Mouse (Mus musculus): Measurements from ENCODE around the gene Ehd4.

The Ehd4 gene

DNA sequence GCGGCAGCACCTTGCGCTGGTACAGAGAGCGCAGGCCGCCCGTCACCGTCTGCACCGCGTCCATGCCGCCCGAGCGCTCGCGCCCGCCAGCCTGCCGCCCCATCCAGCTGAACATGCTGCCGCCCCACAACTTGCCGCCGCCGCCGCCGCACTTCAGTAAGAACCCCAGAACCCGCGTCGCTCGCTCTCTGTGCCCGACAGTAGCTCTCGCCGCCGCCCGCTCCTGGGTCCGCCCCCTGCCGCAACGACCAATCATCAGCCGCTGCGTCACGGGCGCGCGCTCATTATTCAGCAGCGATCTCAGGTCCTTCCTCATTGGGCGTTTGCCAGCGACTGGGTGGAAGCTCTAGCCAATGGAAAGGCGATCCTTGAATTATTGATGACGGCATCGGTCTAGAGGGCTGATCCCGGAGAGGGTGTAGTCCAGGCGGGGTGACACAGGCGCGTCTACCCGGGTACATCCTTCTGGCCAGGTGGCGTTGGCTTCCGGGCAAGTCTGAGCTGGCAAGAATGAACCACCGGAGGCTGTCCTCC, at the start of gene Ehd4:
TSS of gene Ehd4 (minus strand) at position 246 of the 534 bp plus-strand sequence.
- peak; percentile 99 for DNase-seq (ENCODE audit: low spot score)

DNA sequence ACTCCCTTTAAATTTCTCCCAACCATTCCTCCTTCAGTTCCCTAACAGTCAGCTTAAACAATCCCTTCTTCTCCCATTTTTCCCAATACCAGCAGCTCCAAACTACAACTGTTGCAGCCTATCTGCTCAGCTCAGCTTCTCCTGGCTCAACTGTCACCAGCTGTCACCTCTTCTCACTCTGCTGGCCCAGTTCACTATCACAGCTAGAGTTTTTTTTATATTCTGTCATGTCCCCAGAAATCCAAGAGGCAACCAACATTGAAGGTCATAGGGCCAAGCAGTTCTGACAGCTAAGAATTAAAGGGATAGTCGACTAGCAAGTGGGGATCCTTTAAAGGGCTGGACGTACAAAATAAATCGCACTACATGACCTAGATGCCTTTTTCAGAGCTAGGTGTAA, 49.3 kb upstream of the Ehd4 start:
- DNase-seq (ENCODE audit: low spot score), result no peak

DNA sequence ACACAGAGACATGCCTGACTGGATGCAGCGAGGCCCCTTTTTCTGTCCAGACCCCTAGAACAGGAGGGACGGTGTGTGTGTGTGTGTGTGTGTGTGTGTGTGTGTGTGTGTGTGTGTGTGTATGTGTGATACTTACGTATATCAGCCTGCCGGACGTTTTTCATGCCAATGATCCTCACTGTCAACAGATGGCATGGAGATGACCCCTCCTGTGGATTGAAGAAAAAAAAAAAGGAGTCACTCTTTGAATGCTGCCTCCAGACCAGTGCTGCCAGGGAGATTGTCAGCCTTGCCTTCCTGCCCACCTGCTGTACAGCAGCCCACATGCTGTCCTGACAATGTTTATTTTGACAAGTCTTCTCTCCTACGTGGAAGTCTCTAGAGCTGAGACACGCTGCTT, 45.7 kb upstream of the Ehd4 start:
- no peak for DNase-seq (ENCODE audit: low spot score)

DNA sequence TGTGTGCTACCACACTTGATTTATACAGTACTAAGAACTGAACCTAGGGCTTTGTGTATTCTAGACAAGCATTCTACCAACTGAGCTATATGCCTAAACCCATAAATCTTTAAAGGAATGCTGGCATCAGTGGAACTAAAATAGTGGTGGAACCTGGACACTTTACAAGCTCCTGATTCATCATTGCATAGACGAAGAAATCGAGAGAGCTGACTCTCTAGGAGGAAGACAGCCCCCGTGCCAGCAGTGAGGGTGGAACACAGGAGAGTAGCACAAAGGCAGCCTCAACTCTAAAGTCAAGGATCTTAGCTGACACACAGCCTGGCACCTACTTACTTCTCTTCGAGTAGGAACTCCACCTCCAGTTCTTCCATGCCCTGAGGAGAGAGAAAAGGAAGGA, 33.8 kb upstream of the Ehd4 start:
- no peak for DNase-seq (ENCODE audit: low spot score)

DNA sequence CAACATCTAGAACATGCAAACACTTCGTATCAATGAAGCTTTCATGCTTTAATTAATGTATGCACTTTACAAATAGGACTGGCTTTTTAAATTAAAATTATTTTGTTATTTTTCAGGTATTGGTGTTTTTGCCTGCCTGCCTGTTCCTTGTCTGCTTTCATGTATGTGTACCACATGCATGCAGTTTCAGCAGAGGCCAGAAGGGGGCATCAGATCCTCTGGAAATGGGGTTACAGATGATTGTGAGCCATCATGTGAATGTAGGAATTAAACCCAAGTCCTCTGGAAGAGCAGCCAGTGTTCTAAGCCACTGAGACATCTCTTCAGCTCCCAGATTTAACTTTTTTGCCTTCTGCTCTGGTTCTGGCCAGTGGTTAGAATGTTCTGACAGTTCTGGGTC, 33.2 kb upstream of the Ehd4 start:
- no peak for DNase-seq (ENCODE audit: low spot score)

DNA sequence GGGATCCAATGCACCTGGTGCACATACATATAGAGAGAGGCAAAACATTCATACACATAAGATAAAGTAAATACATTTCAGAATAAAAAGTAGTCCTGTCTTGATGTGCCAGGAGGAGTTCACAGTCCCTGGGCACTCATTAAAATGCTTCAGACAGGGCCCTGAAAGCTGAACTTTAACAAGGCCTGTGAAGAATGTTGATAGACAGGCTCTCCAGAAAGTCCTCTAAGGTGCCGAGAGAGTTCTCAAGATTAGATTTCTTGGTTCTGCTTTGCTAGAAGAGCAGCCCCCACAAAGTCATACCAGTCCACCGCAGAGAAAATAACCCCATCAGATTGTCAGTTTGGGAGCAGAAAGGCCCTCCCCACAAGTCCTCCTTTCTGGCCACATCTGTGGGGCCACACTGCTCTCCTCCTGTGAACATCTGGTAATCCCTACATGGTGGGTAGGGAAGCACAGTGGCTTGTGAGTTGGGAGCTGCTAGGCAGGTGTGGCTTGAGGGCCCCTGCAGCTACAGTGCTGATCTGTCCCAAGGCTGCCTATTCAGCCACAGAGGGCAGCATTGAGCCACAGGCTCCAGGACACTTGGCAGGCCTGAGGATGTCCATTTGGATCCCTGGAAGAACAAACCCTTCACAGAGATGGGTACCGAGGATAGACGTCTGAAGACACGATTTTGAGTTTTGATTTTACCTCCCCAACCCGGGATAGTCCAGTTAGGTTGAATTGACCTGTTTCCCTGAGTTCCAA, 31.3 kb upstream of the Ehd4 start:
- no peak for DNase-seq (ENCODE audit: low spot score)

DNA sequence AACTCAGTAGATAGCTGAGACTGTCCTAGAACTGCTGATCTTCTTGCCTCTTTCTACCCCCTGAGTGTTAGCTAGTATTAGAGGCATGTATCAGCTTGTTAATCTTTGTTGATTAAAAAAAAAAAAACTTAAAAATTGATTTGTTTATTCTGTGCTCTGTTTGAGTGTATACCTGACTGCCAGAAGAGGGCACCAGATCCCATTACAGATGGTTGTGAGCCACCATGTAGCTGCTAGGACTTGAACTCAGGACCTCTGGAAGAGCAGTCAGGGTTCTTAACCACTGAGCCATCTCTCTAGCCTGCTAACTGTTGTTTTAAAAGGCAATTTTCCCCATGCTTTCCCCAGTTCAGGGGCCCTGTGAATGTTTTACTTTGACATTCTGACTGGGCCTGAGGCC, 24.5 kb upstream of the Ehd4 start:
- DNase-seq (ENCODE audit: low spot score), result no peak

DNA sequence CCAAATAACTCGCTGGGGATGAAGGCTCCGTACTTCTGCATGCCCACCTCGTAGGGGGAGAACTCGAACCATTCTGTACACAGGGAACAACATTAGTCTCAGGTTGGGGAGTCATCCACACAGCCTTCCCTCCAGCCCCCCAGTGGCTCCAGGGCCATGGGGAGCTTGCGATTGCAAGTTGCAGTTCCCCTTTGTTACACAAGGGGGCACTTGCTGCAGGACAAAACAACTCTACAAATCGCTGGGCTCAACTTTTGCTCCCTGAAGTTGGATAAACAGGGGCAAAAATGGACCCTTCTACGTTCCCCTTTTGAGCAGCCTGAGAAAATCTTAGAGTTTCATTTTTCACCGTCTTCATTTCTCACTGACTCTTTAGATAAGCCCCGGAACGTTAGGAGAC, 19.3 kb upstream of the Ehd4 start:
- peak; percentile 80 for DNase-seq (ENCODE audit: low spot score)

DNA sequence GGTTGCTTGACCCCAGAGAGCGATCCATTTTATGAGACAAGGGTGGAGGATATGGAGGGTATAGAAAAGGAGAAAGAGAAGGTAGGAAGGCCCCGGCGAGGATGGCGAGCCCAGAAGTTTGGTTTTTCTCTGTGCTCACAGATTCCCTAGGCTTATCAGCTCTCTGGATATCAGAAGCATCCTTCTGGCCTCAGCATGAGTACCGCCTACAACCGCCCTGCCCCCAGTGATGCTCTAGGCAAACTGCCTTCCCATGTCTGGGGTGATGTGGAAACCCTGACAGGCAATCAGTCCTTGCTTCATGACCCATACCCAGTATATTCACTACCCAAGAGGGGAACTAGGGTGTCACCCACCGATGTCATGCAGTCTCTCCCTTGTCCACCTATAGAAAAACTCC, 17.0 kb upstream of the Ehd4 start:
- no peak for DNase-seq (ENCODE audit: low spot score)

DNA sequence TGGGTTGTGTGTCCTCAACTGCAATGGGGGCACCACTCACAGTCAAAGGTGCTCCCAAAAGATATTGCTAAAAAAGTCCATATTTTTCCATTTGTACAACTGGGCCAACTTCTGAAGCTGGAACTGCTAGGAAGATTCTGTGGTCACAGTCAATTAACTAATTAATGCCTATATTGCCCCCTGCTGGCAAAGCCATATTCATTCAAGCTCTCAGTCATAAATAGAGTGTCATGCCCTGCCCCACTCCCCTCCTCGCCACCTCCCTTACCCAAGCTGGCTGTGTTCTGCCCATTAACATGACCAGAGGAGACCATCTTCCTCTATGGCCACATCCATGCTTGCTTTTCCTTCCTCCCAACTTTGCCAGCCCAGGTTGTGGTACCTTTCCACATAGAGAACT, 16.3 kb upstream of the Ehd4 start:
- peak; percentile 72 for DNase-seq (ENCODE audit: low spot score)

DNA sequence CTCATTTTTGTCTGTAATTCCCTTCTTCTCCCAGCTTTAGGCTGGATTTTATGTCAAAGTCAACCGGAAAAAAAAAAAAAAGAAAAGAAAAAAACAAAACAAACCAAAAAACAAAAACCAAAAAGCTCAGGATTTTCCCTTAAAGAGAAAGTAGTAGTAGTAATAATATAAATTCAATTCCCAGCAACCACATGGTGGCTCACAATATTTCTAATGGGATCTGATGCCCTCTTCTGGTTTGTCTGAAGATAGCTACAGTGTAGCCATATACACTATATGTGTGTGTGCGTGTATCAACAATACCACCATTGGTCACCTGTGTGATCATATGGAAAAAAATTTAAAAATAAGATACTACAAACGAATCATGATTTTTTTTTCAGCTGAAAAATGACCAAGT, 15.0 kb upstream of the Ehd4 start:
- no peak for DNase-seq (ENCODE audit: low spot score)

DNA sequence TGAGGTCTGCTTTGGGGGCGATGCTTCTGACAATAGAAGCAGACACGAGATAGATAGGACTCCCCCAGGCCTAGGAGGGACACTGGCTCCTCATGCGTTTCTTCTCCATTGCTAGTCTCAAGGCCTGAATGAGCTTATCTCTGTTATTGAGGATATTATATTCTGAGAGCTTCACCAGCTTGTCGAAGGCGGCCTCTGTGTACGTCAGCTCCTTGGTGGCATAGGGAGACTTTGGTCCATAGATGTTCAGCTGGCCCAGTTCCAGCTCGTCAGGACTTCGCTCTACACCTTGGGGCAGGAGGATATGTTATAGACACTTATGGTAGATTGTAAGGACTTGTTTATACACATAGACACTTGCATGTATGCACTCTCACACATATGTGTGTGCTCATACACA, 13.4 kb upstream of the Ehd4 start:
- no peak for DNase-seq (ENCODE audit: low spot score)

DNA sequence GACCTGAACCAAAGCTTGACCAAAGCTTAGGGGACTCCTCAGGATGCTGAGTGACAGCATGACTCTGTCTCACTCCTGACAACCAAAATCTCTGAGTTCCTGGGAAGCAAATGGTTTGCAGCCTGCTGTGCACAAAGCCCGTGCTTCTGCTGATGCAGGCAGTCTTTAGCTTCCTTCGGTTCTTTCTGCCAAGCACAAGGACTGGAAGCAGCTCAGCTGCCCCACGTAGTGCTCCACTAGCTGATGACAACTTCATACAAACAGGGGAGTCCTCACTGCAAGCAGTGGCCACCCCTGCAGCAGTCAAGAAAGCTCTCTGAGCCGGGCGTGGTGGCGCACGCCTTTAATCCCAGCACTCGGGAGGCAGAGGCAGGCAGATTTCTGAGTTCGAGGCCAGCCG, 11.1 kb upstream of the Ehd4 start:
- DNase-seq (ENCODE audit: low spot score), result no peak

DNA sequence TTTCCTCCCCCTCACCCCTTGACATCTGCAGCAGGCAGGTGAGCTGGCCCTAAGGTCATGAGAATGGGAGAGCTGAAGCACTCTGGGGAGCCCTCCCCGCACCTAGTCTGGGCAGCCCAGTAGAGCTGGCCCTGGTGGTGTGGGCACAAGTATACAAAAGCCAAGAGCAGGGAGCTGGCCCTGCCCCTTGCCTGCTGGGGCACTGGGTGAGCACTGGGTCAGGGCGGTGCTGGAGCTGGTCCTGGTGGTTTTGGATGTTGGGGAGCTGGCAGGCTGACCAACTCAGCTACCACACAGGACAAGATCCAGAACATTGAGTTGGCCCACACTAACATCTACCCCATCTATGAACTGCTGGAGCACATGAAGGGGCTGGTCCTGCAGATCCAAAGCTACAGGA, 5.0 kb upstream of the Ehd4 start:
- no peak for DNase-seq (ENCODE audit: low spot score)

DNA sequence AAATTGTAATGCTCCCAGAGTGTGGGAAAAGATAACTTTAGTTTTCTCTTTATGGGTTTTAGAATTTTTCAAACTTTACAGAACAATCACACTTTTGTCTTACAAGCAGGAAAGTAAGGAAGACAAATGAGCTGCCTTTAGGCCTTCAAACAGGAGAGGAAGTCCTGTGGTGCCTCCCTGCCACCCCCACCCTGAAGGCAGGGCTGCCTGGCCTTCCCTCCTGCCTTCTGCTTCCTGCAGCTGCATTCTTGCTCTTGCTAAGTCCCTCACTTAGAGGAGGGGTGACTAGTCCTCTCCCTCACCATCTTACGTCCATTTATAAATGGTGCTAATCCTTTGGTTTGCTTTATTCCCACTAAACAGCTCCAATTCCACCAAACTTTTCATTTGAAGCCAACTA, 4.4 kb upstream of the Ehd4 start:
- no peak for DNase-seq (ENCODE audit: low spot score)

DNA sequence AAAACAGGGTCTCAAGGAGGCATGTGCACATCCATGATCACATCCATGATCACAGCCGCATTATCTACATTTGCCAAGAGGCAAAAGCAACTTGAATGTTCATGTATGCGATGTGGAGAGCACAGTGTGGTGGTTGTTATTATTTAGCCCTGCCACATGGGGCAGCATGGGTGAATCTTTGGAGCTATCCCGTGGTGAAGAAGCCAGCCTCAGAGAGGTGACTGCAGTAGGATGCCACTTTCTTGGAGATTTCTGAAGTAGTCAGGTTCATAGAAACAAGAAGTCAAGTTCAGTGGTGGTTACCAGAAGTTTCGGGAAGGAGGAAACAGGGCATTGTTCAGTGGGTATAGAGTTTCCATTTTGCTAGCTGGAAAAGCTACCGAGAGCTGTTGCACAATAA, 3.6 kb upstream of the Ehd4 start:
- DNase-seq (ENCODE audit: low spot score), result no peak

DNA sequence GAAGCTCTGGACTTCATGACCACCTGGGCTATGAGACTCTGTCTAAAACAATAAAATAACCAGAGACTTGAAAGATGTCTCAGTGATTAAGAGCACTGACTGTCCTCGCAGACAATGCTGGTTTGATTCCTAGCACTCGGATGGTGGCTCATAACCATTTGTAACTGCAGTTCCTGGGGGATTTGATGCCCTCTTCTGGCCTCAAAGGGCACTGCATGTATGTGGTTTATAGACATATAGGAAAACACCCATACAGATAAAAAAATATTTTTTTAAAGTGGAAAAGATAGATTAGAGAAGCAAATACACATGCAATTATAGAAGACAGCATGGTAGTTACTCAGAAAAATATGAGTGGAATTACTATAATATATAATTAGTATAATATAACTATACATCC, 3.2 kb upstream of the Ehd4 start:
- DNase-seq (ENCODE audit: low spot score), result no peak

DNA sequence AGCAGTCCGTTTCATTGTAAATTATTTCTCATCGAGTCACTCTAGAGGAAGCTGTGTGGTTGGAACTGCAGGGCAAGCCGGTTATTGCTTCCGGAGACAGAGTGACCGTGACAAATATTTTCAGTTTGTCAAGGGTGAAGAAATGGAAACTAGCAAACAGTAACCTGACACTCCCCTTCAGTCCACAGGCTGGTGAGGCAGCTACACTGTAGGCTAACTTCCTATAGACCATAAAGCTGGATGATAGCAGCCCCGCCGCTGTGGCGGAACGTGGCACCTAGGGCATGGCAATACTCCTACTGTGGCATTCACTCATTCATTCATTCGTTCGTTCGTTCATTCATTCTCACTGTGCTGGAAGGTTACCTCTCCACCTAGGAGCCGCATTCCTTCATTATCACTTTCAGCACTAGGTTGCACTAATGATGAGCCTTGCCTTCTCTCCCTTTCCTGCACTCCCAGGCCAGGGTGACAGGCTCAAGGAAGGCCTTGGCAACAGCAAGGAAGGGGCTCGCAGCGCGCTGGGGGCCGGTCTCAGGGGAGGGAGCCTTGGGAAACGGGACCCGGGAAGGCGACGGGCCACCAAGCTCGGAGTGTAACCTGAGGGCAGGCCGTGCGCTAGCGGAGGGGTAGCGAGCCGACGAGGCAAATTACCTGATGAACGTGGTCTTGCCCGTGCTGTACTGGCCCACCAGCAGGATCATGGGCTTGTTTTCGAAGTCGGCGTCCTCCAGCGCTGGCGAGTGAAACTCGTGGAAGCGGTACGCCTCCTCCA, 633 bp downstream of the Ehd4 start:
- DNase-seq (ENCODE audit: low spot score), result no peak

DNA sequence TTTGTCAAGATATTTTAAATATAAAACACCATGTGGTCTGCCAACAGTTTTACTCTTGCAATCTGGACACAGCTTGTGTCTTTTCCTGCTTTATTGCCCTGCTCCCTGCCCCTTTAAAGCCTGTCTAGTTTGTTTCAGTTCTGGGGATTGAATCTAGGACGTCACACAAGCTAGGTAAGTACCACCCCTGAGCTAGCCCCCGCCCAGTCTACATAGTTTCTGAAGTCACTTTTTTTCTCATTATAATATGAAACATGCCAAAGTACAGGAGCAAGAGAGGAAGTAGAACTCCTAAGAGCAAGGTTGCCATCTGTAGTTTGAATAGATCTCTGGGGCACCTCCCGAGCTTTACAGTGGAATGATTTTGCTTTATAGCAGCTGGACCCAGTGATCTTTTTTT, 3.8 kb downstream of the Ehd4 start:
- DNase-seq (ENCODE audit: low spot score), result no peak

DNA sequence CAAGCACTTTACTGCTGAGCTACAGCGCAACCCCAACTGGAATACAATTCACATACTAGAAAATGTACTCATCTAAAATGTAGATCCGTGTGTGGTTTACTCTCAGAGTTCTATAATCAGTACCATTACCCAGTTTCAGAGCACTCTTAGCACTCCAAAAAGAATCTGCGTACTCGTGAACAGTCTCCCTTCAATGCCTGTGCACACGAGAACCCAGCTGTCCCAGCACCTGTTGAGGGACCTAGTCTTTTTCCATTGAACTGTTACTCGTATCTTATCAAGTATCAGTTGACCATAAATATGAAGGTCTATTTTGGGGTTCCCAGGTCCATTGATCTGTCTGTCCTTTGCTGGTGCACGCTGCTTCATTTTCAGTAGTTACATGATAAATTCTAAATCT, 4.8 kb downstream of the Ehd4 start:
- DNase-seq (ENCODE audit: low spot score), result no peak

DNA sequence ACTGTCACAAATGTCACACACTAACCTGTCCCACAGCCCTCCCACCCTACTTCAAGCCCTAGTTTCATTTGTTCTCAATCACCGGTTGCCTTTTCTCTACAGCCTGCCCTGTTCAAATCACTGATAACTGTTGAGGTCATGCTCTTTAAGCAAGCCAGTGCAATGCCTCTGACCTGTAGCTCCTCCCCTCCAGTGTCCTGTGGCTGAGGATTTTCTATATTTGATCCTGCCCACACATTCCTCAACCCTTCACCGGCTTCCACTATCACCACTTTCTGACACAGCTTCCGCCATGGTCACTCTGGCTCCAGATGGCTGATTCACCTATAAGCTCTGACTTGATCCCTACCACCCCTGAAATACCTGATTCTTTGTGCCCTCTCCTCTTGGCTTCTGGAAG, 6.4 kb downstream of the Ehd4 start:
- DNase-seq (ENCODE audit: low spot score), result no peak

DNA sequence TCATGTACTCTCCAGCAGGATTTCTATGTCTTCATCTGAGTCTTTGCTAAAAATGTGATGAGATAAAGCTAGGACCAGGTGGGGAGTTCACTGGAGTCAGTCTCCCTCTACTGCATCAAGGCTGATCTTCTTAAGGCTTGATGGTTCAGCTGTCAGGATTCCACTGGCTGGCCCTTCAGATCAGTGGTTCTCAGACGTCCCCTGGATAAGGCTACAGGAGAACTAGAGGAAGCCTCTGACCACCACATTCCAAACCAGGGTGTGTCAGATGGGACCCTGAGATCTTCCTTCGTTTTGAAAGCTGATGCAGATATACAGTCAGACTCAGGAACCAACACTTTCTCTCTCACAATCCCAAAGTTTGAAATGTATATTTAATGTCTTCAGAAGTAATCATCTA, 7.0 kb downstream of the Ehd4 start:
- no peak for DNase-seq (ENCODE audit: low spot score)

DNA sequence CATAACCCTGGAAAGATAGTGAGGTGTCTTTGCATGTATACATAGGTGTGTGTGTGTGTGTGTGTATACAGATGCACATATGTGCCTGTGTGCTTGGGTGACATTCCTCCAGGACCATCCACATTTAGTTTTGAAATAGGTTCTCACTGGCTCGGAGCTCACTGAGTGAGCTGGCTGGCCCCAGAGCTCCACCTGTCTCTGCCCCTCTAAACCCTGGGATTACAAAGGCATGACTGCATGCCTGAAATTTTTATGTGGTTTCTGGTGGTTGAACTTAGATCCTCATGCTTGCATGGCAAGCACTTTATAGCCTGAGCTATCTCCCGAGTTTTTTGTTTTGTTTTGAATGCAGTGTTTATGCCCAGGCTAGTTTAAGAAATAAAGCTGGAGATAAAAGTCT, 7.9 kb downstream of the Ehd4 start:
- DNase-seq (ENCODE audit: low spot score), result no peak

DNA sequence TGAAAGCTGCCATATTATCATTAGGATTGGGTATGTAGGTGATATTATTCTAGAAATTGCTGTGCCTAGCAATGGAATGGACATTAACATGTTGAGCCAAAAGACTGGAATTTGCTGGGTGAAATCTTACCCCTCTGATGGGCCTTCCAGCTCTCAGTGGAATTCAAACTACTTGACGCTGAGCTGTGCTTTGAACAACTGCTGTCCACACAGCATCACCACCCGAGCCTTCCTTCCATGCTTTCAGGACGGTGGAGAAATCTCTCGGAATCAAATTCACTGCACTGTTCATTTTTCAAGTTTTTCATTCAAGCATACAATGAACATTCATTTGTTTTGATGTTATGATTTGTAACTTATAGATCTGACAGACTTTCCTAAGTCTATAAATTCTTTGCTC, 10.0 kb downstream of the Ehd4 start:
- DNase-seq (ENCODE audit: low spot score), result no peak

Data from testis, postnatal 10 days (tissue).